9 mouse cellular contexts compared by ENCODE assay signal in the genomic region with DNA sequence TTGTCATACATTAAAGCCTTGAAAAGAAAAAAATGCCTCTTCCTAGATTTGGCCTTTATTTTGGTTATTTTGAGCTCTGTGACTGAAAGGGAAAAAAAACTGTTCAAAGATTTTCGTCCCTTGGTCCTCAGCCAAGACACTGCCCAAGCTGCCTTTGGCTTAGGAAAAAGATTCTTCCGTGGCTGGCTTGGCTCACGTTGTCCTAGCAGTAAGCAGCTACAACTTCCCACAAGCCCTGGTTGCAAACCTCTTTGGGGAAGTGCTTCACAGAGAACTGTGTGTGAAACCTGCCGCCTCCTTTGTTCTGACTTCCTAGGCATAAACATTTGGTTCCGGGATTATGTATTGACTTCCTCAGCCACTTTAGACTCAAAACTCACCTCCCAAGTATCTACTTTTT. TPM values are rescaled to one million over a fixed set of nuclear protein-coding genes. Genes with fewer than 3 reads are reported as not detected.
DNase-seq lines count a peak whose midpoint lies in the region; TF ChIP-seq lines count a peak whose summit lies in the region.
"Had no signal": no experiment of that assay in that cellular context is flagged by ENCODE, and none has a peak within 500 bp of the region (broad histone marks: within the 10 kb centered on the region; RNA-seq: fewer than 3 reads in every experiment).

No protein-coding gene starts in this region.

- no peaks in the 10 kb centered on the region; the same call in 1 of the 2 replicates for H3K27me3 ChIP-seq in thymus, adult 2 months (ENCODE audit: control insufficient read depth, insufficient read depth, low read length)

- H3K4me1 ChIP-seq in thymus, adult 2 months (replicated peaks; ENCODE audit: control insufficient read depth, insufficient read depth, low read length), result peaks cover 6% of the 10 kb centered on the region
- H3K4me1 ChIP-seq: midbrain, embryonic 12.5 days had no signal

- no peak for TF ChIP-seq CTCF in thymus, adult 2 months (IDR thresholded peaks at IDR 0.05; ENCODE audit: borderline replicate concordance, control insufficient read depth, extremely low read depth, insufficient read depth, low read length, poor library complexity)

- no peak overlapping the region for H3K27ac ChIP-seq in thymus, adult 2 months (ENCODE audit: control insufficient read depth, insufficient read depth, low read length)
- H3K27ac ChIP-seq: midbrain, embryonic 12.5 days had no signal

- peak; percentile 48 to 50 for DNase-seq in cerebellum, adult 18-20 months
- DNase-seq in cerebellum, adult 8-10 months, result no peak
- peak; percentile 21 for DNase-seq in right cerebral cortex, adult 18-20 months
- DNase-seq in right cerebral cortex, postnatal 36 days (ENCODE audit: low spot score in 2 of 2), result no peak
- DNase-seq in kidney, postnatal 10 days, result peak; percentile 21
- DNase-seq in thymus, postnatal 14 days, result no peak
- no peak for DNase-seq in thymus, adult 2 months
- no peak for DNase-seq in frontal cortex, postnatal 14 days (ENCODE audit: low spot score in 2 of 2)

- no peak overlapping the region for H3K4me3 ChIP-seq in thymus, adult 2 months (ENCODE audit: control insufficient read depth, insufficient read depth, low read length)
- H3K4me3 ChIP-seq: midbrain, embryonic 12.5 days had no signal

- no peak for TF ChIP-seq POLR2A in thymus, adult 2 months (IDR thresholded peaks at IDR 0.05; ENCODE audit: control insufficient read depth, extremely low read depth, insufficient read depth, low read length, poor library complexity)

- WGBS in thymus, adult 2 months, result 22% methylated on average over 5 of the region's 5 CpGs

- H3K36me3 ChIP-seq in thymus, adult 2 months (ENCODE audit: control insufficient read depth, insufficient read depth, low read length), result no peaks in the 10 kb centered on the region
- H3K36me3 ChIP-seq: midbrain, embryonic 12.5 days had no signal

RNA-seq across cellular contexts. Expression of a gene that starts 1.4 kb away (rescaled TPM):
- polyA plus RNA-seq in thymus, adult 2 months (2012; rRNA removed), result 6.8 and 11.4 TPM in 2 replicates

RNA-seq across cellular contexts. Expression of a gene that starts 6.4 kb away (rescaled TPM):
- polyA plus RNA-seq in thymus, adult 2 months (2012; rRNA removed), result 14.4 and 17.2 TPM in 2 replicates

RNA-seq across cellular contexts. Expression of a gene that starts 15.5 kb away (rescaled TPM):
- polyA plus RNA-seq in thymus, adult 2 months (2012; rRNA removed), result 0.16 and 0.40 TPM in 2 replicates
- polyA plus RNA-seq: midbrain, embryonic 12.5 days had no signal

RNA-seq across cellular contexts. Expression of a gene that starts 25.9 kb away (rescaled TPM):
- 2.7 and 4.3 TPM in 2 replicates for polyA plus RNA-seq in thymus, adult 2 months (2012; rRNA removed)
- polyA plus RNA-seq: midbrain, embryonic 12.5 days had no signal

RNA-seq across cellular contexts. Expression of a gene that starts 34.7 kb away (rescaled TPM):
- 1.2 and 1.4 TPM in 2 replicates for polyA plus RNA-seq in thymus, adult 2 months (2012; rRNA removed)
- polyA plus RNA-seq: midbrain, embryonic 12.5 days had no signal

Comparison
In these comparisons a context has a peak if more than half of its experiments do, and no peak if none do; other contexts are left out.
1. DNase-seq: peak in cerebellum, adult 18-20 months (2 of 2), right cerebral cortex, adult 18-20 months (single experiment) and kidney, postnatal 10 days (single experiment); none in cerebellum, adult 8-10 months (single experiment), right cerebral cortex, postnatal 36 days (0 of 2), thymus, postnatal 14 days (single experiment), thymus, adult 2 months (single experiment) and frontal cortex, postnatal 14 days (0 of 2).